Mouse (Mus musculus) olfactory bulb, adult 2 months (tissue): ENCODE measurements around the gene Ski.

Experiments
- CTCF ChIP-seq: fragments of 200-500 bp; IDR thresholded peaks from 2 replicates; pipeline ENCODE4 v1.5.1; 2012; ENCODE audit warnings: low read depth, mild to moderate bottlenecking, low read length, moderate library complexity; ENCODE audit not compliant: insufficient read depth
- POLR2A ChIP-seq: fragments of 200-500 bp; IDR thresholded peaks from 2 replicates; pipeline ENCODE4 v1.6.1; 2012; ENCODE audit warnings: mild to moderate bottlenecking, low read depth, low read length, moderate library complexity; ENCODE audit not compliant: insufficient read depth

DNA sequence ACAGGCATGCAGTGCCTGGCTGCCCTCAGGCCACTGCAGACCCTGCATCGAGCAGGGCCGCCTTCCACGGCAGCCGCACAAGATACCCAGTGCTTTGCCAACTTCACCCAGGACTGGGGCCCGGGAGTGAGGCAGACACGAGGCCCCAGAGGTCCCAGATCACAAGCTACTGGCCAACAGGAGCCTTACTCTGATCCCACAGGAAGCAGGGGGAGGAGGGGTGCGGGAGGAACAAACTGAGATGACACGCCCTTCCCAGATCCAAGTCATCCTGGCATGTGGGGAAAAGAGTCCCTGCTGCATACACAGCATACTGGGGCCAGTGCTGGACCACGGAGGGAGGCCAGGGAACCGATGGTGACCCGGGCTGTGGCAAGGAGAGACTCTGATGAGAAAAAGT, 67.4 kb downstream of the Ski start:
- TF ChIP-seq CTCF (no peak), POLR2A (no peak)
